8 mouse cellular contexts compared by ENCODE assay signal in genomic region chr12:119945589-119946310, GRCm38 (mm10). TPM values are rescaled to one million over a fixed set of nuclear protein-coding genes. Genes with fewer than 3 reads are reported as not detected.
DNase-seq lines count a peak whose midpoint lies in the region; ATAC-seq and TF ChIP-seq lines count a peak whose summit lies in the region.

Tmem196 (plus strand) TSS chr12:119945822.

- peak; percentile 9 to 19 for DNase-seq in cerebellum, adult 2 months
- DNase-seq in cerebellum, adult 11 months = no peak
- peak; percentile 52 for DNase-seq in ZHBTc4 (ENCODE audit: low read depth, low spot score)
- DNase-seq in forebrain, embryonic 14.5 days (ENCODE audit: low spot score) = peak; percentile 61
- peak; percentile 18 for DNase-seq in hindlimb bud, embryonic 11.5 days (ENCODE audit: extremely low spot score, low read depth, low spot score)
- DNase-seq in liver, postnatal 0 days = no peak
- DNase-seq in thymus, postnatal 36 days = no peak

- H3K9me3 ChIP-seq in forebrain, embryonic 14.5 days (replicated peaks; ENCODE audit: control insufficient read depth, low read length) = no peaks in the 10 kb centered on the region
- H3K9me3 ChIP-seq in liver, postnatal 0 days (ENCODE audit: low read length) = no peaks in the 10 kb centered on the region
- H3K9me3 ChIP-seq in stomach, embryonic 15.5 days = no peaks in the 10 kb centered on the region

- TF ChIP-seq CTCF in cerebellum, adult 2 months (IDR thresholded peaks at IDR 0.05; ENCODE audit: borderline replicate concordance, insufficient read depth, low read depth, low read length) = no peak
- no peak for TF ChIP-seq CTCF in liver, postnatal 0 days (IDR thresholded peaks at IDR 0.05; ENCODE audit: low read depth)

- no peaks in the 10 kb centered on the region for H3K36me3 ChIP-seq in forebrain, embryonic 14.5 days (ENCODE audit: control insufficient read depth, insufficient read depth, low read length)
- H3K36me3 ChIP-seq in liver, postnatal 0 days (replicated peaks; ENCODE audit: insufficient read depth, low read length) = no peaks in the 10 kb centered on the region
- H3K36me3 ChIP-seq in stomach, embryonic 15.5 days = no peaks in the 10 kb centered on the region

- no peaks in the 10 kb centered on the region for H3K4me1 ChIP-seq in cerebellum, adult 2 months (ENCODE audit: control insufficient read depth, insufficient read depth, low read length)
- 0 out of 2 replicates have a peak, but pooled peaks cover 2% of the 10 kb centered on the region for H3K4me1 ChIP-seq in forebrain, embryonic 14.5 days (ENCODE audit: control insufficient read depth, insufficient read depth, low read length)
- H3K4me1 ChIP-seq in liver, postnatal 0 days (ENCODE audit: insufficient read depth) = no peaks in the 10 kb centered on the region
- H3K4me1 ChIP-seq in stomach, embryonic 15.5 days = no peaks in the 10 kb centered on the region

- H3K4me3 ChIP-seq in cerebellum, adult 2 months (replicated peaks; ENCODE audit: insufficient read depth, low read depth, low read length) = peak within 1 kb of the TSS; percentile 28
- peak within 1 kb of the TSS; percentile 48 for H3K4me3 ChIP-seq in forebrain, embryonic 14.5 days (ENCODE audit: low read depth, low read length)
- H3K4me3 ChIP-seq in liver, postnatal 0 days (ENCODE audit: low read depth, low read length) = peak within 1 kb of the TSS; percentile 6; the same call in 1 of the 2 replicates
- peak within 1 kb of the TSS; percentile 41 for H3K4me3 ChIP-seq in stomach, embryonic 15.5 days (replicated peaks)

- no peaks in the 10 kb centered on the region for H3K27me3 ChIP-seq in cerebellum, adult 2 months (ENCODE audit: control insufficient read depth, insufficient read depth, low read length)
- no peaks in the 10 kb centered on the region for H3K27me3 ChIP-seq in forebrain, embryonic 14.5 days (replicated peaks; ENCODE audit: control insufficient read depth, insufficient read depth, low read length)
- peaks cover 13% of the 10 kb centered on the region for H3K27me3 ChIP-seq in liver, postnatal 0 days (ENCODE audit: insufficient read depth, low read length)
- H3K27me3 ChIP-seq in stomach, embryonic 15.5 days (replicated peaks) = peaks cover 5% of the 10 kb centered on the region; the same call in 1 of the 2 replicates

- ATAC-seq in forebrain, embryonic 14.5 days = peak; percentile 83
- ATAC-seq in liver, postnatal 0 days = no peak
- ATAC-seq in stomach, embryonic 15.5 days (ENCODE audit: insufficient read depth, low FRiP score, low read depth) = no peak

- no peak for TF ChIP-seq EP300 in liver, postnatal 0 days (IDR thresholded peaks at IDR 0.05; ENCODE audit: low read depth)

- H3K4me2 ChIP-seq in forebrain, embryonic 14.5 days (ENCODE audit: low read length) = peak within 1 kb of the TSS; percentile 79
- 0 out of 2 replicates have a peak within 1 kb of the TSS, but pooled peaks have one; percentile 3 for H3K4me2 ChIP-seq in liver, postnatal 0 days (ENCODE audit: low read depth, low read length)
- H3K4me2 ChIP-seq in stomach, embryonic 15.5 days = peak within 1 kb of the TSS; percentile 72

- H3K9ac ChIP-seq in forebrain, embryonic 14.5 days (ENCODE audit: low read length) = peak within 1 kb of the TSS; percentile 72
- no peak within 1 kb of the TSS for H3K9ac ChIP-seq in liver, postnatal 0 days (replicated peaks)
- no peak within 1 kb of the TSS for H3K9ac ChIP-seq in stomach, embryonic 15.5 days

- no peak for TF ChIP-seq POLR2A in cerebellum, adult 2 months (IDR thresholded peaks at IDR 0.05; ENCODE audit: borderline replicate concordance, insufficient read depth, low read length)

- H3K27ac ChIP-seq in cerebellum, adult 2 months (ENCODE audit: insufficient read depth, low read length) = no peak within 1 kb of the TSS
- H3K27ac ChIP-seq in forebrain, embryonic 14.5 days (ENCODE audit: low read depth, low read length) = peak within 1 kb of the TSS; percentile 14; the same call in 1 of the 2 replicates
- H3K27ac ChIP-seq in liver, postnatal 0 days (ENCODE audit: low read depth) = no peak within 1 kb of the TSS
- H3K27ac ChIP-seq in stomach, embryonic 15.5 days = no peak within 1 kb of the TSS

- 4% methylated on average over 25 of the region's 25 CpGs for WGBS in cerebellum, adult 2 months
- 3% methylated on average over 25 of the region's 25 CpGs for WGBS in forebrain, embryonic 14.5 days
- WGBS in liver, postnatal 0 days (ENCODE audit: insufficient replicate concordance) = 3% methylated on average over 25 of the region's 25 CpGs
- WGBS in stomach, embryonic 15.5 days = 4% methylated on average over 25 of the region's 25 CpGs

RNA-seq across cellular contexts. Expression of gene Tmem196, which starts in this region (rescaled TPM):
- polyA plus RNA-seq in cerebellum, adult 2 months (2012; rRNA removed) = 8.0 and 12.0 TPM in 2 replicates
- 2.5 and 4.1 TPM in 2 replicates for polyA plus RNA-seq in forebrain, embryonic 14.5 days (2014; fragmentation: Nextera tagmentation; extraction: Ambion mirVana)
- polyA plus RNA-seq in liver, postnatal 0 days (2015; fragmentation: Nextera tagmentation; extraction: Ambion mirVana) = not detected in 2 replicates
- polyA plus RNA-seq in stomach, embryonic 15.5 days (2015; fragmentation: Nextera tagmentation; extraction: Ambion mirVana) = 1.6 and 1.7 TPM in 2 replicates

Comparison
In these comparisons a context has a peak if more than half of its experiments do, and no peak if none do; other contexts are left out.
1. DNase-seq: peak in cerebellum, adult 2 months (2 of 2), ZHBTc4 (single experiment), forebrain, embryonic 14.5 days (single experiment) and hindlimb bud, embryonic 11.5 days (single experiment); none in cerebellum, adult 11 months (single experiment), liver, postnatal 0 days (single experiment) and thymus, postnatal 36 days (0 of 2).
2. H3K4me2 ChIP-seq: peak in every context shown above with its lines; median percentile 79 in forebrain, embryonic 14.5 days; 72 in stomach, embryonic 15.5 days; 3 in liver, postnatal 0 days.
3. Peak in every context shown above with its lines, with median percentiles within 50 percentile points of each other: H3K4me3 ChIP-seq.